Mouse (Mus musculus) common myeloid progenitor, adult 5-6 weeks (primary cell): ENCODE measurements around the gene Etnk2. TPM values are rescaled to one million over a fixed set of nuclear protein-coding genes. Genes with fewer than 3 reads are reported as not detected.

Experiments used
- total RNA-seq: library from RNA; stranded (forward); fragments of 200-1000, 187-1606 nt; gene quantifications from 2 replicates; pipeline ENCODE4 v1.2.3, GENCODE M21; 2017

The Etnk2 gene
- total RNA-seq, 1 experiment from 2014 or later = not detected

Other genes starting within 250 kb of the Etnk2 start
- gene Ppp1r15b, start 232.4 kb upstream of the Etnk2 start, total RNA-seq = 77.3 and 105 TPM in 2 replicates
- 2.3 and 3.1 TPM in 2 replicates for gene Plekha6, start 199.4 kb upstream of the Etnk2 start, total RNA-seq
- not detected in 2 replicates for gene Golt1a, start 53.8 kb upstream of the Etnk2 start, total RNA-seq
- gene Kiss1, start 41.7 kb upstream of the Etnk2 start, total RNA-seq = not detected in 2 replicates
- gene Ren1, start 13.1 kb upstream of the Etnk2 start, total RNA-seq = not detected in 2 replicates
- 0.49 and 3.1 TPM in 2 replicates for gene Sox13, start 60.8 kb downstream of the Etnk2 start, total RNA-seq
- gene Snrpe, start 246.7 kb downstream of the Etnk2 start, total RNA-seq = 435 and 557 TPM in 2 replicates